Mouse (Mus musculus): Measurements from ENCODE around the gene 7530416G11Rik. TPM values are rescaled to one million over a fixed set of nuclear protein-coding genes. Genes with fewer than 3 reads are reported as not detected.

7530416G11Rik gene
- not detected in 2 replicates for polyA plus RNA-seq (2014; fragmentation: Nextera tagmentation; extraction: Ambion mirVana)

DNA sequence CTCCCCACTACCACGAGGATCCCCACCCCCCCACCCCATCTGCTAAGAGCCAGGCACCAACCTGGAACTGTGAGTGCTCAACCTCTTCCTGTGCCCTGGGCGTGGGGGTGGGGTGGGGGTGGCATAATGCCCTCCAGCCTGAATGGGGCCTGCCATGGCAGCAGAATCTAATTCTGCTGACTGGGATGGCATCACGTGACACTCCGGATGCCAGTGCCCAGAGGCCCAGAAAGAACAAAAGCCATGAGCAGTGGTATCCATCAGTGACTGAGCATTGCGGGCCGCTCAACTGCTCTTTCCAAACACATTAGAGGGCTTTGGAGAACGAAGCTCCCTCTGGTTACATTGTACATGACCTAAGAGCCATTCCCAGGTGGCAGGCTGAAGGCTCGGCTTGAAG lies at the start of gene 7530416G11Rik:
Gene 7530416G11Rik (minus strand): TSS at position 101 of the 400 bp plus-strand sequence.
- Histone ChIP-seq H3K36me3 (ENCODE audit: control insufficient read depth, insufficient read depth, low read length) (no peaks in the 10 kb centered on the region), H3K27ac (ENCODE audit: low read length) (no peak within 1 kb of the TSS), H3K4me2 (replicated peaks; ENCODE audit: low read depth, low read length) (no peak within 1 kb of the TSS), H3K9me3 (ENCODE audit: control insufficient read depth, low read depth, low read length) (no peaks in the 10 kb centered on the region), H3K4me1 (ENCODE audit: control insufficient read depth, insufficient read depth, low read length) (no peaks in the 10 kb centered on the region), H3K9ac (replicated peaks; ENCODE audit: low read depth, low read length) (no peak within 1 kb of the TSS), H3K27me3 (ENCODE audit: control insufficient read depth, insufficient read depth, low read length) (no peaks in the 10 kb centered on the region), H3K4me3 (ENCODE audit: low read depth, low read length) (no peak within 1 kb of the TSS)
- 83% methylated on average over 8 of the region's 8 CpGs for WGBS
- ATAC-seq (ENCODE audit: insufficient number of reproducible peaks, insufficient read depth, low FRiP score, low read depth), result no peak

DNA sequence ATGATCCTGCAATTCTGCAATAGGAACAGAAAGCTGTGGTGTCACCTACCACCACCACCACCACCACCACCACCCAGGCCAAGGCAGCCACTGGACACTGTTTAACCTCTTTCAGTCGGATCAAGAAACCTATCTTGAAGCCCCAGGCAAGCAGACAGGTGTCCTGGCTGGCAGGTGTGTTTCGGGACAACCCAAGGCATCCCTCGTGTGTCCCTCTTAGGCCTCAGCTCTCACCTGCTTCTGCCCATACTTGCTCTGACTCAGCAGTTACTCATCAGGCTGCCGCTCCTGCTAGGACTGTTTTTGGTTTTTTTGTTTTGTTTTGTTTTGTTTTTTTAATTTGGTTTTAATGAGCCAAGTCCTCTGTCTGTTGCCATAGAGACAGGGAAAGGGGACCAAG lies 43.5 kb upstream of the 7530416G11Rik start:
- Histone ChIP-seq H3K27me3 (ENCODE audit: control insufficient read depth, insufficient read depth, low read length) (no peaks in the 10 kb centered on the region), H3K9ac (replicated peaks; ENCODE audit: low read depth, low read length) (no peak overlapping the region), H3K4me2 (replicated peaks; ENCODE audit: low read depth, low read length) (no peak overlapping the region), H3K9me3 (ENCODE audit: control insufficient read depth, low read depth, low read length) (no peaks in the 10 kb centered on the region), H3K4me3 (ENCODE audit: low read depth, low read length) (no peak overlapping the region), H3K27ac (ENCODE audit: low read length) (no peak overlapping the region), H3K36me3 (ENCODE audit: control insufficient read depth, insufficient read depth, low read length) (no peaks in the 10 kb centered on the region), H3K4me1 (ENCODE audit: control insufficient read depth, insufficient read depth, low read length) (no peaks in the 10 kb centered on the region)
- WGBS, result 73% methylated on average over 4 of the region's 4 CpGs
- no peak for ATAC-seq (ENCODE audit: insufficient number of reproducible peaks, insufficient read depth, low FRiP score, low read depth)

DNA sequence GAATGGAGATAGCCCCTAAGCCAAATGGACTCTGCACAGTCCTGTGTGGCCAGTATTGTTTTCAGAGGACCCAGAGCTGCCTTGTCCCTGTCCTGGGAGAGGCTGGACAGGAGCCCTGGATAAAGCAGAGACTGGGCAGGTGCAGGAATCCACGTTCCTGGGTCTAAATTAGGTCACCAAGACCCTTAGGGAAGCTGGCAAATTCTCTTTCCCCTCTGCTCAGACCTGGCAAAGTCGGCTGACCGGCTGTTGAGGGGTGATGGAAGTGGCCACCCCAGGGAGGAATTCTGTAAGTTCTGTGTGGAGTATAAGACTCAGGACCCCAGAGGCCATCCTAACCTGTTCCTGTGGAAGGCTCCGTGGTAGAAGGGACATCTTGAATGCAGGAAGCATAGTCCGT lies 42.3 kb upstream of the 7530416G11Rik start:
- Histone ChIP-seq H3K4me3 (ENCODE audit: low read depth, low read length) (no peak overlapping the region), H3K9ac (replicated peaks; ENCODE audit: low read depth, low read length) (no peak overlapping the region), H3K4me1 (ENCODE audit: control insufficient read depth, insufficient read depth, low read length) (no peaks in the 10 kb centered on the region), H3K4me2 (replicated peaks; ENCODE audit: low read depth, low read length) (no peak overlapping the region), H3K27ac (ENCODE audit: low read length) (no peak overlapping the region), H3K9me3 (ENCODE audit: control insufficient read depth, low read depth, low read length) (no peaks in the 10 kb centered on the region), H3K27me3 (ENCODE audit: control insufficient read depth, insufficient read depth, low read length) (no peaks in the 10 kb centered on the region), H3K36me3 (ENCODE audit: control insufficient read depth, insufficient read depth, low read length) (no peaks in the 10 kb centered on the region)
- 82% methylated on average over 5 of the region's 5 CpGs for WGBS
- no peak for ATAC-seq (ENCODE audit: insufficient number of reproducible peaks, insufficient read depth, low FRiP score, low read depth)

DNA sequence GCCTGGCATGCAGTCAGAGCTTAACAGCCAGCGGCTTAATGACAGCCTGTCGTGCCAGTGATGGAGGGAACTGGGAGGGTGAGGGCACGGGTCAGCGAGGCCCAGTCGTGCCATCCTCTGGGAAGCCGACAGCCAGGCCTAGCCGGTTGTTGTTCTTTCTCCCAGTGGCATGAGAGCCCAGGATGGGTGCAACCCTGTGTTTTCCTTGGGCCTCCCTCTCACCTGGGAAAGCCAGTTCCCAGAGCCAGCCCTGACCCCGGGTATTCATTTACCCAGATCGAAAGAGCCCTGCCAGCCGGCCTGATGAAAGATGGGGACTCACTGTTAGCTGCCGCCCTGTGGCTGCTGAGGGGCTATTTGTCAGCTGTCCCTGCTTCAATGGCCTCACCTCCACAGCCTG lies 35.1 kb upstream of the 7530416G11Rik start:
- Histone ChIP-seq H3K27me3 (ENCODE audit: control insufficient read depth, insufficient read depth, low read length) (no peaks in the 10 kb centered on the region), H3K9ac (replicated peaks; ENCODE audit: low read depth, low read length) (no peak overlapping the region), H3K4me1 (ENCODE audit: control insufficient read depth, insufficient read depth, low read length) (0 out of 2 replicates have a peak, but pooled peaks cover 5% of the 10 kb centered on the region), H3K36me3 (ENCODE audit: control insufficient read depth, insufficient read depth, low read length) (no peaks in the 10 kb centered on the region), H3K4me2 (replicated peaks; ENCODE audit: low read depth, low read length) (no peak overlapping the region), H3K27ac (ENCODE audit: low read length) (no peak overlapping the region), H3K4me3 (ENCODE audit: low read depth, low read length) (no peak overlapping the region), H3K9me3 (ENCODE audit: control insufficient read depth, low read depth, low read length) (no peaks in the 10 kb centered on the region)
- ATAC-seq (ENCODE audit: insufficient number of reproducible peaks, insufficient read depth, low FRiP score, low read depth), result peak; percentile 36; the same call in 1 of the 2 replicates
- WGBS, result 34% methylated on average over 11 of the region's 11 CpGs

DNA sequence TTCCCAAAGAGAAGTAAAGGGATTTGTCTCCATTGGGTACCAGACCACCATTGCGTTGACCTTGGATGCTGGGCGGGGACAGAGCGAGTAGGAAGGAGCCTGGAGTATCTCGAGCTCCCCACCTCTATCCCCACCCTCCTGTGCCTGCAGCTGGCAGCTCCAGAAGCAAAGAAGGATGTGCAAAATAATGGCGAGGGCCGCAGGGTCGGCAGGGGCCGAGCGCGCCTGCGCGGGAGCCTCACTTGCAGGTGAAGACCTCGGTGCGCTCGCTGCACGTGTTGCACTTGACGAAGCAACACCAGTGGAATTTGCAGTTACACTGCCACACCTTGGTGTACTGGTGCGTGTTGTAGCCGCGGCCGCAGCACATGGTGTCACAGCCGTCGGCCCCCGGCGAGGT lies 34.1 kb upstream of the 7530416G11Rik start:
- Histone ChIP-seq H3K4me2 (replicated peaks; ENCODE audit: low read depth, low read length) (no peak overlapping the region), H3K27ac (ENCODE audit: low read length) (no peak overlapping the region), H3K36me3 (ENCODE audit: control insufficient read depth, insufficient read depth, low read length) (no peaks in the 10 kb centered on the region), H3K9me3 (ENCODE audit: control insufficient read depth, low read depth, low read length) (no peaks in the 10 kb centered on the region), H3K4me1 (ENCODE audit: control insufficient read depth, insufficient read depth, low read length) (0 out of 2 replicates have a peak, but pooled peaks cover 5% of the 10 kb centered on the region), H3K9ac (replicated peaks; ENCODE audit: low read depth, low read length) (no peak overlapping the region), H3K4me3 (ENCODE audit: low read depth, low read length) (no peak overlapping the region), H3K27me3 (ENCODE audit: control insufficient read depth, insufficient read depth, low read length) (no peaks in the 10 kb centered on the region)
- 75% methylated on average over 25 of the region's 25 CpGs for WGBS
- ATAC-seq (ENCODE audit: insufficient number of reproducible peaks, insufficient read depth, low FRiP score, low read depth), result no peak

DNA sequence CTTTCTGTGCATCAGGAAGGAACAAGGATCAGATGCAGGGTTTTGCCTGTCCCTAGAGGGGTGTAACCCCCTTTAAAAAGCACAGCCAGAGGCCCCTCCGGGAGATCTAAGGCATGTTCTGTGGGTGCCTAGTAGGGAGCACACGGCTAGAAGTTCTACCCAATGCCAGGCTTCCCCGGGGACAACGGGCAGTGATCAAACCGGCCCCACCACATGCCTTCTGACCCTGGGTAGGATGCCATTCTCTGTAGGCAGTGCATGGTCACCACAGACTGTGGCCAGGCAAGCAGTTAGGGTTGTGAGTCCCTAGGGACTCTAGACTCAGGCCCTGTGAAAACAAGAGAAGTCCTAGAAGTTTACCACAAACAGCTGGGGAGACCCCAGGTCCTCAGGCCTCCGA lies 31.6 kb upstream of the 7530416G11Rik start:
- Histone ChIP-seq H3K4me1 (ENCODE audit: control insufficient read depth, insufficient read depth, low read length) (0 out of 2 replicates have a peak, but pooled peaks cover 5% of the 10 kb centered on the region), H3K4me3 (ENCODE audit: low read depth, low read length) (no peak overlapping the region), H3K9ac (replicated peaks; ENCODE audit: low read depth, low read length) (no peak overlapping the region), H3K27ac (ENCODE audit: low read length) (no peak overlapping the region), H3K36me3 (ENCODE audit: control insufficient read depth, insufficient read depth, low read length) (no peaks in the 10 kb centered on the region), H3K4me2 (replicated peaks; ENCODE audit: low read depth, low read length) (no peak overlapping the region), H3K9me3 (ENCODE audit: control insufficient read depth, low read depth, low read length) (no peaks in the 10 kb centered on the region), H3K27me3 (ENCODE audit: control insufficient read depth, insufficient read depth, low read length) (no peaks in the 10 kb centered on the region)
- WGBS, result 87% methylated on average over 6 of the region's 6 CpGs
- no peak for ATAC-seq (ENCODE audit: insufficient number of reproducible peaks, insufficient read depth, low FRiP score, low read depth)

DNA sequence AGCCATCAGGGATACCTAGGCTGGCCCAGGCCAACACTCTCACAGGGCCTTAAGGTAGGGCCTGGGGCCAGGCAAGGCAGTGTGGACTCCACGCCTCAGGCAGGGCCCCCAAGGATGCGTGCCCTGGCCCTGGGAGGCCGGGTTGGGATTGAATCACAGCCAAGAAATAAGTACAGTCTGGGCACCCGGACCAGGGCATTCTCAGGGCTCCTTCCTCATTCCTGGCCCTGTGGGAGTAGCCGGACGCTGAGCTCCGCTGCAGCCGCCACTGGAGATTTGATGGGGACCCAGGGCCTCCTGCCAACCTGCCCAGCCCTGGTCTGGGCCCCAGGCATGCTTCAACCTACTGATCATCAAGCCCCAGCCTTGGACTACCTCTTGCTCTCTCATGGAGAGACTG lies 31.2 kb upstream of the 7530416G11Rik start:
- Histone ChIP-seq H3K27ac (ENCODE audit: low read length) (no peak overlapping the region), H3K4me3 (ENCODE audit: low read depth, low read length) (no peak overlapping the region), H3K4me1 (ENCODE audit: control insufficient read depth, insufficient read depth, low read length) (0 out of 2 replicates have a peak, but pooled peaks cover 5% of the 10 kb centered on the region), H3K9me3 (ENCODE audit: control insufficient read depth, low read depth, low read length) (no peaks in the 10 kb centered on the region), H3K9ac (replicated peaks; ENCODE audit: low read depth, low read length) (no peak overlapping the region), H3K4me2 (replicated peaks; ENCODE audit: low read depth, low read length) (no peak overlapping the region), H3K36me3 (ENCODE audit: control insufficient read depth, insufficient read depth, low read length) (no peaks in the 10 kb centered on the region), H3K27me3 (ENCODE audit: control insufficient read depth, insufficient read depth, low read length) (no peaks in the 10 kb centered on the region)
- 59% methylated on average over 8 of the region's 8 CpGs for WGBS
- ATAC-seq (ENCODE audit: insufficient number of reproducible peaks, insufficient read depth, low FRiP score, low read depth), result peak; percentile 34; the same call in 1 of the 2 replicates

DNA sequence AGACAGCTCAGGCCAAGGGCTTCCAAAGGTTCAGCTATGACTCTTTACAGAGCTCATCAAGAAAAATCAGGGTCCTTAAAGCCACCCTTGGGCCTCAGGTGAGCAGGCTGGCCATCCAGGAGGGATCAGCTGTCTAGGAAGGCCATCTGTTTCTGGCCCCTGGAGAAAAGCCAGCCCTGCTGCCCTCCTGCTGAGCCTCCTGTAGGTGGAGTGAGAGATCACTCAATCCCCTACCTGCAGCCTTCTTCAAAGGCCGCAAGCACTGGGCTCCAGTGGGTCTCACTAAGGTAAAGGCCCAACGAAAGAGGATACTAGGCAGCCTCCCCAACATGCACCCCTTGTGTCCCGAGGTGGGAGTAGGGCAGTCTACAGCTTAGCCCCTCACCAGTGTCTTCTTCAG lies 29.0 kb upstream of the 7530416G11Rik start:
- no peaks in the 10 kb centered on the region for H3K9me3 ChIP-seq (ENCODE audit: control insufficient read depth, low read depth, low read length)
- WGBS, result 65% methylated on average over 3 of the region's 3 CpGs
- H3K4me2 ChIP-seq (replicated peaks; ENCODE audit: low read depth, low read length), result no peak overlapping the region
- no peaks in the 10 kb centered on the region for H3K4me1 ChIP-seq (ENCODE audit: control insufficient read depth, insufficient read depth, low read length)
- no peaks in the 10 kb centered on the region for H3K27me3 ChIP-seq (ENCODE audit: control insufficient read depth, insufficient read depth, low read length)
- no peaks in the 10 kb centered on the region for H3K36me3 ChIP-seq (ENCODE audit: control insufficient read depth, insufficient read depth, low read length)
- no peak overlapping the region for H3K27ac ChIP-seq (ENCODE audit: low read length)
- no peak for ATAC-seq (ENCODE audit: insufficient number of reproducible peaks, insufficient read depth, low FRiP score, low read depth)
- no peak overlapping the region for H3K9ac ChIP-seq (replicated peaks; ENCODE audit: low read depth, low read length)
- no peak overlapping the region for H3K4me3 ChIP-seq (ENCODE audit: low read depth, low read length)

DNA sequence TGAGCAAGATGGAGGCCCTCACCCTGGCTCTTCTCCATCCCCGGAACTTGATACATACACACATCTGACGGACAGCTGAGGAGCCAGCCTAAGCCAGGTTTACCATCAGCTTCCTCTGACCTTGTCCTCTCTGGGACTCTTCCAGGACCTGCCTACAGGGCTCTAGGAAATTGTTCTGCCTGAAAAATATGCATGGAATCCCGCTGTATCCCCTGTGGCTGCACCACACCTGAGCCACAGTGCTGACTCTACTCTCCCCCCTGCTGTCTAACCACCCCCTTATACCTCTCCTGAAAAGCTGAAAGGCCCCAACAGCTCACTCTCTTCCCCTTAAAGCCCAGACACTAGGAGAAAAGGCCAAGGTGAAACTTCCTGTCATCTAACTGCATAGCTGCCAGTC lies 26.9 kb upstream of the 7530416G11Rik start:
- Histone ChIP-seq H3K27ac (ENCODE audit: low read length) (no peak overlapping the region), H3K4me2 (replicated peaks; ENCODE audit: low read depth, low read length) (no peak overlapping the region), H3K9ac (replicated peaks; ENCODE audit: low read depth, low read length) (no peak overlapping the region), H3K9me3 (ENCODE audit: control insufficient read depth, low read depth, low read length) (no peaks in the 10 kb centered on the region), H3K4me3 (ENCODE audit: low read depth, low read length) (no peak overlapping the region), H3K4me1 (ENCODE audit: control insufficient read depth, insufficient read depth, low read length) (no peaks in the 10 kb centered on the region), H3K27me3 (ENCODE audit: control insufficient read depth, insufficient read depth, low read length) (no peaks in the 10 kb centered on the region), H3K36me3 (ENCODE audit: control insufficient read depth, insufficient read depth, low read length) (no peaks in the 10 kb centered on the region)
- ATAC-seq (ENCODE audit: insufficient number of reproducible peaks, insufficient read depth, low FRiP score, low read depth), result no peak
- 43% methylated on average over 3 of the region's 3 CpGs for WGBS

Data from stomach, embryonic 14.5 days (tissue).